Mouse (Mus musculus): ENCODE measurements around the gene Rab25.
"Not testable (repeated sequence)": the region's sequence is repeated elsewhere in the genome, so short reads cannot be mapped to it uniquely, and the experiment has no call there.

The Rab25 gene

DNA sequence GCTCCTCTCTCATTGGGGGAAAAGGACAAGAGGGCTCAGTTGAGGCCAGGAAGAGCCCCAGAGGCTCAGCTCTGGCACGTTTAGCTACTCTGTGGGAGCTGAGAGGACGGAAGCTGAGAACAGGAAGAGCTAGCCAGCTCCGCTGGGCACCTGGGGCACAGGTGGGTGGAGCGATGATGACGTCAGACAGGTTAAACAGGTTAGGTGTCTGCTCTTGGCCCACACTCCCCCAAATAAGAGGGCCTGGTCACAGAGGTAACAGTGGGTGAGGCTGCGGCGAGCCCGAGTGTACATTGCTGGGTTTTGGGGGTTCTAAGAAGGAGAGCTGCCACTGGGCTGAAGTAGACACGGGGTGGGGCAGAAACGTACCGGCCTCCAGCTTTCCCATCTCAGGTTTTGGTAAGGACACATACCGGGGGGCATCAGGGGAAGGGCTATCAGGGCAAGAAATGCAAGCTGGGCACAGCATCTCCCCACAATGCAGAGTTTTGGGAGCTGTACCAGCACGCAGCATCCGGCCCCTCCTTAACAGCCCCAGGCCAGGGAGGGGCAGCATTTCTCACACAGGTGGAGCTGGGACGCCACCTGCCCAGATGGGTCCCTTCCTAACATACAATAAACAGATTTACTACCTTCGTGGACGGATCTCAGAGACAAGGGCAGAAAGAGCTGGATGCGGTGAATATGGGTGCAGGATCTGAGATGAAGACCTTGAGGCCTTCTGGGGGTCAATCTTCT lies at the start of gene Rab25:
Rab25 (minus strand) TSS at position 121 of the 738 bp plus-strand sequence.
- DNase-seq (ENCODE audit: low read depth): no peak

DNA sequence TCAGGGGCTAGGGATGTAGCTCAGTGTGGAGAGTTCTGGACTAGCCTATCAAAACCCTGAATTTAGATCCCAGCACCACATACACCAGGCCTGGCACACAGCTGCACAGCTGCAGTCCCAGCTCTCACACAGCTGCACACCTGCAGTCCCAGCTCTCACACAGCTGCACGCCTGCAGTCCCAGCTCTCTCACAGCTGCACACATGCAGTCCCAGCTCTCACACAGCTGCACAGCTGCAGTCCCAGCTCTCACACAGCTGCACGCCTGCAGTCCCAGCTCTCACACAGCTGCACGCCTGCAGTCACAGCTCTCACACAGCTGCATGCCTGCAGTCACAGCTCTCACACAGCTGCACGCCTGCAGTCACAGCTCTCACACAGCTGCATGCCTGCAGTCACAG lies 48.4 kb upstream of the Rab25 start:
- not testable (repeated sequence) for DNase-seq (ENCODE audit: low read depth)

DNA sequence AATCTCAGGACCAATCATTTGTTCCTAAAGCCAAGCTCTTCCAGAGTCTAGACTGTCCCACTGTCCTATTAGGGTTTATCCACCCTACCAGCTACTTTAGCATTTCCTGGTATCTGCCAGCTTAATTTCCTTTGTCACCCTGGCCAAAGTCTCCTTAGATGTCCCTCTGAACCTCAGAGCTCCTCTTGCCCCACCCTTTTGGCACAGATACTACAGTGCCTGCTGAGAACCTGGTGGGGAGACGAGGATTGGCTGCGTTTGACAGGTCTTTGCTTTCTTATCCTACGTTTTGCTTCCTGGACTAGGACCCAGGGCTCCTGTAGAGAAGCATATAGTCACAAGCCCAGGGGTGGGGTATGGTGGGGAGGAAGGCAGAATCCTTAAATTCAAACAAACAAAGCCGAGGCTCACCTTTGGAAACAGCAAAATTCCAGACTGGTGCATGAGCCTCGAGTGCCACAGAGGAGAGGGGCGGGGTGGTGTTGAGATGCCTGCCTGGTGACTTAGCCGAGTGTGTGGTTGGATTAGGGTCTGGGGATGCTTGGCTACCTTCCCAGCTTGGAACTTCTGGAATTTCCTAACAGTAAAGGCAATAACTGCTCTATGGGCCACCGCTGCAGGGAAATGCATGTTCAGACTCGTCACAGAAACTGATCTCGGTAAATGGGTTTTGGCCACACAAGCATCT lies 45.9 kb upstream of the Rab25 start:
- DNase-seq (ENCODE audit: low read depth): peak; percentile 86

DNA sequence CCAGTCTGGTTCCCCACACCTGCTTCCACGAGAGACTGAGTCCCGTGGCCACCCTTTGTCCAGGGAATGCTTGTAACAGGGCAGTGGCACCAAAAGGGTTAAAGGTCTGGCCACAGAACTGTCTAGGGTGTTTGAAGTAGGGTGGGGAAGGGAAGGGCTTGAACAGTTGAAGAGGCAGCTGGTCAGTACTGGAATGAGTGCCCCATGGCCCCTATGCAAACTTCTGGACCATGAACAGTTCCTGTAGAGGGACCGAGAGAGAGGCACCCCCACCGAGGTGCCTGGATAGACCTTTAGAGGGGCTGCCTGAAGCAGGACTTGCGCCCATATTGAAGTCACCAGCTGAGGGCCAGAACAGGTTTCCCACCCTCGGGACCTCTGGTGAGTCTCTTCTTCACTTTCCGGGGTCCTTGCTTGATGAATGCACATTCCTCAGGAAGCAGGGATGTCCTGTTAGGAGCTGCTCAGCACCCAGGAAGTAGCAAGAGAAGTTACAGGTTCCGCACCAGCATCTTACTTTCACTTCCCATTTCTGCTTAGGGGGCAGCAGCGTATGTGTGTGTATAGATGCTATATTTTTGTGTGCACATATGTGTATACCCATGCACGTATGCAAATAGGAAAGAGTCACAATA lies 45.0 kb upstream of the Rab25 start:
- DNase-seq (ENCODE audit: low read depth): no peak

DNA sequence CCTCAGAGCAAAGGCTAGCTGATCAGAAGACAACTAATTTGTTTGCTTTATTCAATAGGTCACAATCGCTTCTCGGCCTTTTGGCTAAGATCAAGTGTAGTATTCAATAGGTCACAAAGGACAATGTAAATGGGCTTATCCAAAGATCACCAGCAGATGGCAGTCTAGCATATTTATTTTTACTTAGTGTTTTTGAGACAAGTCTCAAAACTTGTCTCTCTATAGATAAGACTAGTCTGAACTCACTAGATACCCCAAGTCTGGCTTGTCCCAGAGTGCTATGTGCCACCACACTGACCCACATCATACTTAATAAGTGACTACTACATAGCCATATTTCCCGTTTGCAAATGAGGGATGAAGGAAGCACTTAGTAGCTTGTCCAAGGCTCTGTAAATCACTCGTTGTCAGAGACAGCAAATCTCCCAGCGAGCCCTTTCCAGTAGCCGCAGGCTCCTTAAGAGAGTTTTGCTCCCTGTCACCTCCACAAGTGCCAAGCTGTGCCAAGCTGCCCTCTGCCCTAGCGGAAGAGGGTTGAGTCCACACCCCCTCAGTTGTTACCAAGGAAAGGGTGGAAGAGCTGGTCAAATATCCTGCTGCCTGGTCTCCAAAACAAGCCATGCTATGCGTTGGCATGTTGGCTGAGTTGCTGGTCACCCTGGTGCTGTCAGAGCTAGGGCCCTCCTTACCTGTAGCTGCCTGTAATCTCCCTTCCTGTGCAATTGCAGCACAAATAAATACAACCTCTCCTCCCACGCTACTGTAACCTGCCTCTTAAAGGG lies 44.0 kb upstream of the Rab25 start:
- peak; percentile 84 for DNase-seq (ENCODE audit: low read depth)

DNA sequence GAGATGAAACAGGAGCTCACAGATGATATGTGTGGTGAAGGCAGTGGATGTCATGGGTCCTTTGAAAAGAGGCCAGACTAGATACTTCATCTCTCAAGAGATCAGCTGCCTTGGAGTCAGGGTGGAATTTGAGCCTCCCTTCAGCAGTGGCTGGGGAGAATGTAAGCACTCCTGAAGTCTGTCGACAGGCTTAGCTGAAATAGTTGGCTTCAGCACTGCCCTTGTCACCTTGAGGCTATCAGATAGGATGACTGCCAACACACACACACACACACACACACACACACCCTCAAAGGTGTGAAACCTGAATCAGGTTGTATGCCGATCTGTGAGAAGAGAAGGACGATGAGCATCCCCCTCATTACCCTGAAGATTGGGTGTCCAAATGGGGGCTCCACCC lies 42.9 kb upstream of the Rab25 start:
- no peak for DNase-seq (ENCODE audit: low read depth)

DNA sequence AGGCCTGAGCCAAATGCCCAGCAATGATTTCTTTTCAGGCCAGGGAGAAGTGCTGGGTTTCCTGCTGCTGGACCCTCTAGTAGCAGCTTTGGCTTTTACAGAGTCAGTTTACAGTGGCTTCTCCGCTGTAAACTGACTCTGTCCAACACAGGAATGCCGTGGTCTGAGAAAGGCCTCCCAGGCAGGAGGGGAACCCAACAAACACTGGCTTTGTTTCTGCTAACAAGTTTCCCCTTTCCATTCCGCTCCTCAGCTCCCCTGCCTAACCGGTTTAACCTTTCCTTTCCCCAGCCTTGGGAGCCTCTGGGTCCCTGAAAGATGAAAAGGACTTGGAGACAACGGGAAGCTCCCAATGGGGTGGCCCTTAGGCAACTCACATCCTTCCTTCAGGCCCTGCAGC lies 42.1 kb upstream of the Rab25 start:
- peak; percentile 36 for DNase-seq (ENCODE audit: low read depth)

DNA sequence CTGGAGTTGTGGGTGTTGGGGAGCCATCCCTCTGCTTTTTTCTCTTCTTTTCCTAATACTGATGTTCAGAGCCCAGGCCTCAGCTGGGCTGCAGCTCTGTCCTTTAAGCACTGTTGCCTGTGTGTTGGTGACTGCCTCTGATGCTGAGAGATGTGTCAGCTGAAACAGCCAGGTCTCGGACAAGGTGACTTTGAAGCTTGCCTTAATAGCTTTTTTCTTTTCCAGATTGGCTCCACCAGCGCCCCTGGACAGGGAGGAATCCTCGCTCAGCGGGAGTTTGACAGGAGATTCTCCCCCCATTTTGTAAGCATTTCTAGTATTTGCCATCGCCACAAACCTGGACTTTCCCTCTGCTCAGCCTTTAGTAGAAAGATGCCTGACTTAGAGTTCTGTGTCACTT lies 38.5 kb upstream of the Rab25 start:
- DNase-seq (ENCODE audit: low read depth): no peak

DNA sequence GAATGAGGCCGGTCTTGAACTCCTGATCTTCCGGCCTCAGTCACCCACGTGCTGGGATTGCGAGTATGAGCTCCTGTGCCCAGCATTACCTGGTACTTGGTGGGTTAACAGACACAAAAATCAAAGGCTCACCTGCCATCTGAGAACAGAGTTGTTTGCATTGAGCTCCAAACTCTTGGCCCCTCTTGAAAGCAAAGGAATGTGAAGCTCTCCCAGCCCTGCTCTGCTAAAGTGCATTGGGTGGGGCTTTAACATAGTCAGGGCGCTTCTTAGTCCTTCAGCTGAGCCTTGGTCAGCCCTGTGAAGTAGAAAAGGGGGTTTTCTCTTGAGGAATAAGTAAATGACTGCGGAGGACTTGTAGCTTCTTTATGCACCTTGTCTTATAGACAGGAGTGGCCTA lies 37.7 kb upstream of the Rab25 start:
- DNase-seq (ENCODE audit: low read depth): no peak

DNA sequence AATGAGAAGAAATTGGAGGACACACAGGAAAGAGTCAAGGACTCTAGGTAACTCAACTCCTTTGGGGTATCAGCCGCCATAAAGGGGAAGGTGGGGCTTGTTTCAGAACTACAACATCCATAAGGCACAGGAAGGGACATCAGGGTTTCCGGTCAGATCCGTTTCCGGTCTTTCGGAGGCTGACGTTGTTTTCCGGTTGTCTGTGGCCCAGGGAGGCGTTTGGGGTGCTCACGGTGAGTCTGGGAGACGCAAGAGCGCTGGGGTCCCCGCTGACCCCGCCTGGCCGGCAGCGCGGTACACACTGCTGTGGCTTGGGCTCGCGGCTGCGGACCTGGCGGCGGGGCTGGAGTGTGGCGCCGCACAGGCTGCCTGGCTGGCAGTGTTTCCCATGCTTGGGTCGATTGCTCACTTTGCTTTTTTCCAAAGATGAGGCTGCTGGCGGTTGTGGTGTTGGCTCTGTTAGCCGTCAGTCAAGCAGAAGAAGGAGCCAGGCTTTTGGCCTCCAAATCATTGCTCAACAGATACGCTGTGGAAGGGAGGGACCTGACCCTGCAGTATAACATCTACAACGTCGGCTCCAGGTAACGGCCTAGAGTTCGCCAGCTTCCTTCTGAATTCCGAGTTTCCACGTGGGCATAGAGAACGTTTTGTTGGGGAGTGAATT lies 31.5 kb upstream of the Rab25 start:
- peak; percentile 87 for DNase-seq (ENCODE audit: low read depth)

DNA sequence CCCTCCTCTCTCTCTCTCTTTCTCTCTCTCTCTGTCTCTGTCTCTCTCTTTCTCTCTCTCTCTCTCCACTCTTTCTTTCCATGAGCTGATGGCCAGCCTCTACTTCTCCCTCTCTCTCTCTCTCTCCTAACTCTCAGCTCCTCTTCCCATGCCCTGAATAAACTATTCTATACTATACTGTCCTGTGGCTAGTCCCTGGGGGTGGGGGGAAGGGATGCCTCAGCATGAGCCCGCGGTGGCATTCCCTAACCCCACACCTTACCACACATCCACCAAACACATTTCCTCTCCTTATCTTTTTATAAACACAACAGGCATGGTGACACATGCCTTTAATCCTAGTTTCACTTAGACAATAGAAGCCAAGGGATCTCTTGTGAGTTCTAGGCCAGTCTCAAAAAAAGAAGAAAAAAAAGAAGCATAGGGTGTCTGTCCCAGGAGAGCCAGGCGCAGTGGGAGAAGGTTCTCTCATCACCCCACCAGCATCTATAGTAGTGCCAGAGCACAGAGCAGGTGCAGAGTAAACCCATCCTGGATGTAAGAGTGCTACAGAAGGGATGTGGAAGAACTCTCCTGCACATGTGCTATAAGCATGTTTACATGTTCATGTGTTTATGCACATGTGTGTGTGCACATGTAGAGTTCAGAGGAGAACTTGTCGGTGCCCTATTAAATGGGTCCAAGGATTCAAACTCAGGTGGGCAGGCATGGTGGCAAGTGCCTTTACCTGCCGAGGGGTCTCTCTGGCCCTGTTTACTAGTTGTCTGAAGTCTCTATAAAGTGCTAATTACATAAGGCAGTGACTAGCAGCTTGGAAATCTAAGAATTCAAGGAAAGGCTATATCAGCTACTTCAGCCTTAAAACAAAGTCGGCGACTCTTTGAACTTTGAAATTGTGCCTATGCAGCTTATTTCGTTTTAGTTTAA lies 30.7 kb upstream of the Rab25 start:
- no peak for DNase-seq (ENCODE audit: low read depth)

DNA sequence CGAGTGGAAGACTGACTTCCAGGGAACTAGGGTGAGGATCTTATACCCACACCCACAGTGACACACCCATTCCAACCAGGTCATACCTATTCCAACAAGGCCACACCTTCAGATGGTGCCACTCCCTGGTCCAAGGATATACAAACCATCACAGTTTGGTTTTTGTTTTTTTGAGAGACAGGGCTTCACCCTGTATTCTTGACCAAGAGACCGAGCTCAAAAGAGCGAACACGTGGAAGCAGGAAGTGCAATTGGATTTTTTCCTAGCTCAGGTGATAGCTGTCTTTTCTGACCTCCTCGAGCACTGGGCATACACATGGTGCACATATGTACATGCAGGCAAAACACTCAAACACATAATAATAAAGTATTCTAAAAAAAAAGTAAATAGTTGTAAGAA lies 29.7 kb upstream of the Rab25 start:
- not testable (repeated sequence) for DNase-seq (ENCODE audit: low read depth)

DNA sequence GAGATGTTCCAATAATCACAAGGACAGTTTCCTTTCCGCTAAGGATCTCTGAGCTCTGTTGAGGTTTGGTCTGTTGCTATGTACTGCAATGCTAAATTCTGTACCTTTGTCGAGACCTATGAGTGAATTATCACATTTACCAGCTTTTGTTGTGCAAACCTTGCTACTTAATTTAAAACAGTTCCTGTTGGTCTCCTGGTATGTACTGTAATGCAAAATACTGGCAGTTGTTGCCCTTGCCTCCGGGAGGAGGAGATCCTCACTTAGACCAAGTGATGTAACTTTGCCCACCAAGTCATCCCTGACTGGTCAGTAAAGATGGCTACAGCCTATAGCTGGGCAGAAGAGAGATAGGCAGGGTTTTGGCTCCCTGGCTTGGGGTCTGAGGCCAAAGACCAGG lies 27.4 kb upstream of the Rab25 start, which contains the start of gene Ssr2:
Ssr2 (plus strand) TSS at position 337 of the 400 bp plus-strand sequence.
- no peak for DNase-seq (ENCODE audit: low read depth)

DNA sequence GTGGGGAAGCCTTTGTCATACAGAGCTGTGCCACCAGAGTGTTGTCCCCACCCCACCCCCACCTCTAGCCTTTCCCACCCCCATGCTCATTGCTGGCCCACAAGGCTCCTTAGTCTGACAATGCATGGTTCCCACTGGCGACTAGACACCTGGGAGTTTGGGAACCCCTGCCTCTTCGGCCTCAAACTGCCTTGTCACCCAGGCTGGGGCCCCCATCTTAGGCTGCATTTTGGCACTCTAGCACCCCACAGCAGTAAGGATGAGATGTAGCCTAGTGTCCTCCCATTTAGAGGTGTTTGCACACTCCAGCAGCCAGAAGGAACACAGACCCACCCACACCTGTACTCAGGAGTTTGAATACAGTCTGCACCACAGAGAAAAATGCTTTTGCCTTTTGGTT lies 25.7 kb upstream of the Rab25 start:
- no peak for DNase-seq (ENCODE audit: low read depth)

DNA sequence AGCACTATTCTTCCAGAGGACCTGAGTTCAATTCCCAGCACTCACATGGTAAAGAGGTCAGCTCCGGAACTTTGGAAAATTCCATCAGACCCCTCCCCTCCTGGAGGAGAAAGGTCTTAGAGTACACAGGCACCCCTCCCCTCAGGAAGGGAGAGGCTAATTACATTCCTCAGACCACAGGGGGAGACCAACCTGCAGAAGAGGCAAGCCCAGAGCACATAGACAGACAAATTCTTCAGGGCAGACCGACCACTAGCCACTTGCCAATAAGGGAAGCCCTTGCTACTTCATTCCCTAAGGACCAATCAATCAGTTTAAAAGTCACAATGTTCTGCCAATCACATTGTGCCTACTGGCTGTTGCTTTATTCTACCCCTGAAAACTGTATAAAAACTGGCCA lies 24.7 kb upstream of the Rab25 start:
- no peak for DNase-seq (ENCODE audit: low read depth)

DNA sequence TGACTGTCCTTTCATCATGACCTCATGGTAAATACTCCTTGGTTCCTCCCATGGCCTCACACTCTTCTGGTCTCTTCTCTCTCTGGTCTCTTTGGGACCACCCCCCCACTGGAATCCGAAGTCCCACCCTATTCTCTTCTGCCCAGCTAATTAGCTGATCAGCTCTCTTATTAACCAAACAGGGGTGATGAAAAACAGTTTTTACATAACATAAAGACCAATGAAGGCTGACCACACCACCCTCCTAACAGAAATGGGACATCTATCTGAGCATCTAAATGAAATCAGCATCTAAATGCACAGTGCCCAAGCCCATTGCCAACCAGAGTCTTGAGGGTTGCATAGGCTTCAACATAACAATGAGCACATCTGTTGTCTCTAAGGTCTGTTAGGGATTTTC lies 23.8 kb upstream of the Rab25 start:
- DNase-seq (ENCODE audit: low read depth): no peak

DNA sequence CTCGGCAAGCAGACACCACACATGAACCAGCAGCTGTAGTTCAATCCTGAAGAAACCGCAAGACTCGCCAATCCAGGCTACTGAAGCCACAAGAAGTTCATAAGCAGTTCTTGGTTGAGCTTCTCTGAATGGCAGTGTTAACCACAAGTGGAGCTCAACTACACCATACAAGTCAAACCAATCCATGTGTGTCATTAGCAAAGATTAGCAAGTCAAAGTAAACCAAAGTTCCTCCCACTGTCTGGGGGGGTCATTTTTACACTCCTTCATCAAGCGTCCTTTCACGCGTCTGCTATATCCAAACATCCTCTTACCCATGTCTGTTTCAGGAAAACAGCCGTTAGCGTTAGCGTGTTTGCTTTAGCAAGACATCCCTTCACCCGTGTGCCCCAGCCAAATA lies 22.2 kb upstream of the Rab25 start:
- no peak for DNase-seq (ENCODE audit: low read depth)

DNA sequence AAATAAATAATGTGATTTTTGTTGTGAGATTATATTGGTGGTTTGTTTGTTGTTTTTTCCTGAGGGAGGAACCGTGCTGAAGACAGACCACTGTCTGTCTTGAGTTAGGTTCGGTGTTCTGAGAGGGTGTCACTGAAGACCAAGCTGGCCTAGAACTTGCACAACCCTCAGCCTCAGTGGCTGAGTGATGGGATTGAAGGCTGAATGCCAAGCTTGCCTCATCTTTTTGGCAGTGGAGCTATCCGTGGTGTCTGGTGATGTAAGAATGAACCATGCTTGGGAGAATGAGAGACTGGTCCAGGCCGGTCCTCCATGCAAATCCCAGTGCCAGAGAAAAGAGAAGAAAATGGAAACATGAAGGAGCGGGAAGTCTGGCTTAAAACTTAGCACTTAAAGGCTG lies 21.6 kb upstream of the Rab25 start:
- DNase-seq (ENCODE audit: low read depth): peak; percentile 56

DNA sequence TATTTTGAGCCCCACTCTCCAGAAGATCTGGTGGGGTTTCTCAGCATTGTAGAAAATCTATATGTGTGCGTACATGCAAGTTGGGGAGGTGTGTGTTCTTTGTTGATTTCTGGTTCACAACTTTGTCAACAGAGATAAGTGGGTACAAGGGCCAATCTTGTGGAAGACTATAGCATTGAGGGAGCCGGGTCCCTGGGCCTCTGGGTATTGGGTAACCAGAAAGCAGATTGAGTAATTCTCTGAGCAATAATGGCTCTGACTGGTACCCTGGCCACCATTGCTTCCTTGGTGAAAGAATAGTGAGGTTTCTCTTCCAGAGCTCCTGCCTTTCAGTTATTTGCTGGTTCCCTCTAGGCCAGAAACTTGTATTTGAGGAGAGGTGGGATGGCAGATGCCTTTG lies 21.0 kb upstream of the Rab25 start:
- no peak for DNase-seq (ENCODE audit: low read depth)

DNA sequence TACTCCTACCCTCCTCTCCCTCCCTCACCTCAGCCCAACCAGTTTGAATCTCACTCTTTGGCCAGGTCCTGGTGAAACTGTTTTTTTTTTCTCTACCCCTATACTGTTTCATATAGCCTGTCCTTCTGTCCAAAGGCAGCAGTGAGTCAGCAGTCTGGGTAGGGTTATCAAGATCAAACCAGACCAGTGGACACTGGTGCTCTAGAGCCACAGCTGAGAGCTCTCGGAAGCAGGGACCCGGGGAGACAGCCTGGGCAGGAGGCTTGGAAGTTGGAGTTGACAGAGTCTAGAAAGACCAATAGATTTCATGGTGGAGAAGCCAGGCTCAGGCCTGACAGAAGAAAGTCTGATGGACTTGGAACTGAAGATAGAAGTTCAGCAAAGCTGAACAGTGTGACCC lies 20.5 kb upstream of the Rab25 start:
- DNase-seq (ENCODE audit: low read depth): no peak

DNA sequence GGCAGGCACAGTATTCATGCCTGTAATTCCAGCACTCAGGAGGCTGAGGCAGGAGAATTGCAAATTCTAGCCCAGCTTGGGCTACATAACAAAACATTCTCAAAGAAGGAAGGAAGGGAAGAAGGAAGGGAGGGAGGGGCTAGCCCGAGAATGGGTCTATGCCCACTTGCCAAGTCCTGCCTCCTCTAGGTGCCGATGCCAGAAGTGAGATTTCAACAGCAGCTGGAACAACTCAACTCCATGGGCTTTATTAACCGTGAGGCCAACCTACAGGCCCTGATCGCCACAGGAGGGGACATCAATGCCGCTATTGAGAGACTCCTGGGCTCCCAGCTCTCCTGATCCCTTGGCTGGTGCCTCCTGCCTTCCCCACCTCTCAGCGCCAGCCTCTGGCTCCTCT lies 19.8 kb upstream of the Rab25 start:
- peak; percentile 17 for DNase-seq (ENCODE audit: low read depth)
